Mouse (Mus musculus) adipocyte (in vitro differentiated cells): Measurements from ENCODE around the gene Cadm1.

Experiments used
- DNase-seq: peaks from one replicate; pipeline ENCODE4 v3.0.0-alpha.2; 2016; ENCODE audit warnings: low spot score

The Cadm1 gene

DNA sequence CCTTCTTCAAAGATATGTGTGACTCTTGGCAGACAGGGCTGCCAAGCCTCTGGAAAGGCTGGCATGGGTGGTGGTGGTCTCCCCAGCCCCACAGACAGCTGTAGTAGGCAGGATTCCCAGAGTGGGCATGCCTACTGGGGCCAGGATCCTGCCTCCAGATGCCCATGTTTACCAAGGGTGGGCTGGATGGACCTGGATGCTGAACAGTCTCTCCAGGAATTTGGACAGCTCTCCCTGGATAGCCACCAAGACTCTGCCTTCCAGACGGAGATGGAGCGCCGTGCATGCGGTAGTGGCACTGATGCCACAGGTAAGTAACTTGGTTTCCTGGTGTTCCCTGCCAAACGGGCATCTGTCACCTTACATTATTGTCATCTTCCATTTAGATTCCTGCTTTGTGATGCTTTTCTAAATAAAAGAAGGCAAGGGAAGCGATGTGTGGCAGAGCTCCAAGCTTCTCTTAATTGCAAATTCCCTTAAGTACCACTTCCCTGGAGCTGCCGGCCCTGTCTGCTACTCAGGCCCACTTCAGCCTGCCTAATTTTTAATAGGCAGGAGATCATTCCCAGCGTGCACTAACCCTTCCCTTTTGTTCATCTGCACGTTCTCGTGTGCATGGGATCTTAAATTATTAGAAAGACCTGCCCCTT is 346.7 kb downstream of the Cadm1 start:
- DNase-seq, result no peak

DNA sequence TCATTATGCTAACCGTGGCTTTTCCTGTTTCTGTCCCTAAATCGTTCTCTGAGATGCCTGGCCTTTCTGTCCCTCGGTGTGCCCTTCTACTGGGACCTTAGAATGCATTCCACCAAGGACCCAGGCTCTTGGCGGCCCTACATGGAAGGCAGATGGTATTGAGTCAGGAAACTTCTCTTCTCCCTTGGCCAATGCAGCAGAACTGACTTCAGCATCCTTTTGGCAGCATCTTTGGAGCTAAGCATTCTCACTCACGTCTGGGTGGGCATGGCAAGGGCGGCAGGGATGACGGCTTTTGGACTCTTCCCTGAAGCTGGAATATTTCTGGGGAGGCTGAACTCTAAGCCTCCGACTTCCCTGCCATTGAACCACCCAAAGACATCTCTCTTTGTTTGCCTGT is 350.2 kb downstream of the Cadm1 start:
- no peak for DNase-seq

DNA sequence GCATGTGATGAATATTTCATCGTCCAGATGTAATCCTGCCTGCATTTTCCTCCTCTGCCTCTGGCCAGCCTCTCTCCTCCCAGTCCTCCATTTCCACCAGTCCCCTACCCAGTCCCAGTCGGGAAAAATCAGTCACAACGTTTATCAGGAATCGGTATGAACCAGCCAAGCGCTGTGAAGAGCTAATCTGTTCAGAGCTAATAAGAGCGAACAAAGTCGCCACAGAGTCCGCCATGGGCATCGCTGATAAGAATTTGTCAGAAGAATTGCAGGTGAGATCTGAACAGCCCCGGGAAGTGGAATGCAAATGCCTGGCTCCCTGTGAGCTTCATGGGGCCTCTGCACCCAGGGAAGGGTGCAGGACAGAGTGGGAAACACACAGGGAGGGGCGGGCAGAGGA is 352.4 kb downstream of the Cadm1 start:
- no peak for DNase-seq

DNA sequence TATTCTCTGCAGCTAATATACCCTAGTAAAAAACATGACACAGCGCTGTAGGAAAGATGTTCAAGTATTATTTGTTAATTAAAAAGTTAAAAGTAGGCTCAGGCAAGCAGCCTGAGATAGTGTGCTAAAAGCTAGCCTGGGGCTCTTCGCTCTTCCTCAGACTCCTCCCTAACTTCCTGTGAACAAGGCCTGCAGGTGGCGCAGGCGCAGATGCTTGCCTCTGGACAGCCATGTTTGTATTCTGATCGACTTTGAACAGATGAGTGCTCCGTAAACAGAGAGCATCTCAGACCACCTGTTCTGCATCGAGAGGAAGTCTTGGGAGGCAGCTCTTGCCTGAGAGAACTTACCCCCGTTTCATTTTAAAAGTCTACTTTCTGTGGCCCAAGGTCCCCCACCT is 361.7 kb downstream of the Cadm1 start:
- no peak for DNase-seq

DNA sequence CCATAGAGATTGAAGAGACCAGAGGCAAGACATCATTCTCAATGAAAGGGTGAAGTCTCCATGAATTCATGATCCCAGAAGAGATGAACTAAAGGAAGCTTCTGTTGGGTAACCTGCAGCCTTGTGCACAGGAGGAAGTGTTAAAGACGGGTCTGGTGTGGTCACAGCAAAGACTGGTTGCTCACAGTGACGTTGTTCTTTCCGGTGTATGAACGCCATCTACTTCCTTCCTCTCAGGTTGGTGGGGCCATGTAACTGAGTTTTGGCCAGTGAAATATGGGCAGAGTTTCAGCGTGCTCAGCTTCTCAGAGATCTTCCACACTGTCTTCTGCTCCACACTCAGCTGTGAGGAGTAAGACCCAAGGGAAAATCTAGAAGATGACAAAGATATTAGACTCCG is 363.0 kb downstream of the Cadm1 start:
- DNase-seq, result no peak

DNA sequence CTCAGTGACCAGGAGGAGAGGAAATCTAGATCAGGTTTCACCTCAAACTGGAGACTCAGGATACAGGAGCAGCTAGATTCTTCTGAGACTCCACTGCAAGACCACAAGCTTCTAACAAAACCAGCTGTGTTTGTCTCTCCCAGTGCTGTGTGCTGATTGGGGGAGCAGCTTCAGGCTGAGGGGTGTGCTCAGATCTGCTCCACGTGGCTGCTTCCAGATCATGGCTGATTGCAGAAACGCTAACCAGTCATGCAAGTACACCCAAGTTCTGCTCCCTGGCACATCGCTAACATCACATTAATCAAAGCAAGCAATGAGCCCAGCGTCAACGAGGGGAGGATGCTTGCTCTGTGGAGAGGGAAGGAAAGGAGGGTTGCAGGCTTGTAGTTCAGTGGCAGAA is 364.1 kb downstream of the Cadm1 start:
- DNase-seq, result no peak

DNA sequence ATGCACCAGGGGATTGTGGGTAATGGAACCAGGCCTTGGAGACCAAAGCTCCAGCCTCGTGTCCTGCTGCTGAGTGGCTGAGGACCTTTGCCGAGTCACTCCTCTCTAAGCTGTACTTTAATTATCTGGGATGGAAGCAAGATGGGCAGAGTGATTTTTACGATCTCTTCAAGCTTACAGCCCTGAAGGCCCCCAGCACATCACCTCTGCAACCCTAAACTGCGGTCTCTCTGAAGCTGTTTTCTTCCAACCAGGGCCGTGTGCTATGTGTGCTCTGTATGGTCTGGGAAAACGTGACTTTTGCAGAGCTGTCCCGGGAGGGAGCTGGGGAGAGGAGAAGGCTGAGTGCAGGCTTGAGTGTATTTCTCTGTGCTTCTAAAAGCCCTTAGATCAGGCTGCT is 364.7 kb downstream of the Cadm1 start:
- no peak for DNase-seq

DNA sequence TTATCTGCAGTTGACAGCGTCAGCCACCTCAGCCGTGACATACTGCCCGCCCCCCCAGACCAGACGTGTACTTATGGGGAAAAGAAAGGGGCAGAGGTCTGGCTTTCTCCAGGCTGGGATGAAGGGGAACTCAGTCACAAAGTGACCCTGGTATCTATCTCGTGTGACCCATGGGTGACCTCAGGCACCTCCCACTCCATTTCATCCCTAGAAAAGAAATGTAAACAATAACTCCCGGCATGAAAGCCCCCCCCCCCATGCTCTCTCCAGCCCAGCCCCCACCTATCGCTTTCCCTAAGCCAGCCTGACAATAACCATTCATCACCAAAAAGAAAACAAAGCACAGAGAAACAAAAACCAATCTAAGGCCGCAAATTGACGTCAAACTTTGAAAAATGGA is 365.1 kb downstream of the Cadm1 start:
- DNase-seq, result no peak

- DNase-seq, result no peak
These were observed 370.8 kb downstream of the Cadm1 start for GRCm38 (mm10) chr9:47900734-47901133.

GRCm38 (mm10) chr9:47903661-47904060 is 373.7 kb downstream of the Cadm1 start:
- no peak for DNase-seq

DNA sequence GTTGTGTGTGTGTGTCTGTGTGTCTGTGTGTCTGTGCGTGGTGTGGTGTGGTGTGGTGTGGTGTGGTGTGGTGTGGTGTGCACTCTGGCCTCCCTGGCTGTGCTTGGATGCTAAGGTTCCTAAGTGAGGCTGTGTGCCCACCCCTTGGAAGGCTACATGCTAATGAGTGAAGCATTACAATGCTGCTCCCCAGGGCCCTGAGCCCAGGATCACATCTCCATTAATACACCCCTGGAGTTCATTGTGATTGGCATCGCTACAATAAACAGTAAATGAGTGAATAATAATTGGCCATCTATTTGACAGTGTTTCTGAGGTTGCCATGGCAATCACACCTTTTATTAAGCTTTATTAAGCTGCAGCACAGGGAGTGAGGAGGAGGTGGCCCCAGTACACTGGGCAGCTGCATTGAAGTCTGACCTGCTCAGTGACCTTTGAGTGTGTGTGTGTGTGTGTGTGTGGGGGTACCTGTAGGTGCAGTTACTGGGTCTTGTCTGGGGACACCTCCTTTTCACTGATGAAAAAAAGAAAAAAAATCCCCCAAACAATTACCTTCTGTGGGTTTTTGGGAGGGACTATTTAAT is 374.5 kb downstream of the Cadm1 start:
- DNase-seq, result no peak

GRCm38 (mm10) chr9:47906521-47906920 is 376.5 kb downstream of the Cadm1 start:
- DNase-seq, result no peak
